Mouse (Mus musculus) induced T-regulatory cell, adult 2 months (primary cell): ENCODE data around the gene Smim15.

Source experiments
- DNase-seq: peaks from one replicate; pipeline ENCODE4 v3.0.0-alpha.2; 2012; ENCODE audit warnings: low read depth

Gene Smim15

GRCm38 (mm10) chr13:108044222-108044941, at the start of gene Smim15:
TSS of gene Smim15 (plus strand) at chr13:108044446.
- peak; percentile 94 for DNase-seq

- DNase-seq, result no peak
These were observed 49.0 kb upstream of the Smim15 start for GRCm38 (mm10) chr13:107995211-107995610.

GRCm38 (mm10) chr13:107996301-107996700, 47.9 kb upstream of the Smim15 start:
- no peak for DNase-seq

- DNase-seq, result no peak
These were observed 36.4 kb upstream of the Smim15 start for GRCm38 (mm10) chr13:108007861-108008260.

- DNase-seq, result no peak
These were observed 31.1 kb upstream of the Smim15 start for GRCm38 (mm10) chr13:108013110-108013509.

GRCm38 (mm10) chr13:108013839-108014238, 30.4 kb upstream of the Smim15 start:
- DNase-seq, result no peak

GRCm38 (mm10) chr13:108015166-108015565, 29.1 kb upstream of the Smim15 start:
- no peak for DNase-seq

- DNase-seq, result no peak
These were observed 26.9 kb upstream of the Smim15 start for GRCm38 (mm10) chr13:108017349-108017748.

- no peak for DNase-seq
These were observed 18.4 kb upstream of the Smim15 start for GRCm38 (mm10) chr13:108025802-108026201.

GRCm38 (mm10) chr13:108032789-108033188, 11.5 kb upstream of the Smim15 start:
- DNase-seq, result no peak

GRCm38 (mm10) chr13:108039375-108039774, 4.9 kb upstream of the Smim15 start:
- no peak for DNase-seq

GRCm38 (mm10) chr13:108039902-108040301, 4.3 kb upstream of the Smim15 start:
- no peak for DNase-seq

GRCm38 (mm10) chr13:108040451-108040850, 3.8 kb upstream of the Smim15 start:
- no peak for DNase-seq

- DNase-seq, result peak; percentile 74
These were observed 2.9 kb upstream of the Smim15 start for GRCm38 (mm10) chr13:108041358-108041757.

- DNase-seq, result peak; percentile 47
These were observed 620 bp upstream of the Smim15 start for GRCm38 (mm10) chr13:108043431-108044221.

- DNase-seq, result peak; percentile 67
These were observed 1.4 kb downstream of the Smim15 start for GRCm38 (mm10) chr13:108045646-108046045.

- no peak for DNase-seq
These were observed 1.8 kb downstream of the Smim15 start for GRCm38 (mm10) chr13:108046071-108046470.

- DNase-seq, result no peak
These were observed 2.6 kb downstream of the Smim15 start for GRCm38 (mm10) chr13:108046891-108047290.

GRCm38 (mm10) chr13:108047364-108047763, 3.1 kb downstream of the Smim15 start:
- no peak for DNase-seq

GRCm38 (mm10) chr13:108056896-108057295, 12.7 kb downstream of the Smim15 start:
- peak; percentile 25 for DNase-seq

GRCm38 (mm10) chr13:108060286-108060885, 16.1 kb downstream of the Smim15 start:
- no peak for DNase-seq

- no peak for DNase-seq
These were observed 16.8 kb downstream of the Smim15 start for GRCm38 (mm10) chr13:108060936-108061578.
